Mouse (Mus musculus) myocyte (in vitro differentiated cells): ENCODE results near the gene Fbxo36. TPM values are rescaled to one million over a fixed set of nuclear protein-coding genes. Genes with fewer than 3 reads are reported as not detected.

Experiments
- H3K27me3 ChIP-seq: one replicate; pipeline ENCODE4 v1.6.1; 2011; ENCODE audit not compliant: control insufficient read depth, insufficient read depth, insufficient read length
- H3K36me3 ChIP-seq: one replicate; pipeline ENCODE4 v1.6.1; 2011; ENCODE audit not compliant: control insufficient read depth, insufficient read depth
- H3K4me2 ChIP-seq: one replicate; pipeline ENCODE4 v1.6.1; 2011; ENCODE audit warnings: low read depth, control low read depth
- H3K4me3 ChIP-seq: one replicate; pipeline ENCODE4 v1.5.1; 2011; ENCODE audit warnings: mild to moderate bottlenecking, control low read depth, moderate library complexity
- H3K79me2 ChIP-seq: one replicate; pipeline ENCODE4 v1.6.1; 2011; ENCODE audit not compliant: control insufficient read depth, insufficient read depth
- H3ac ChIP-seq: one replicate; pipeline ENCODE4 v1.6.1; 2011; ENCODE audit not compliant: control insufficient read depth, insufficient read length
- CEBPB ChIP-seq: IDR thresholded peaks from 2 replicates; pipeline ENCODE4 v1.6.1; 2011; ENCODE audit warnings: mild to moderate bottlenecking, moderate library complexity; ENCODE audit not compliant: poor library complexity, insufficient read depth, severe bottlenecking
- E2F4 ChIP-seq: IDR thresholded peaks from one replicate; pipeline ENCODE4 v1.6.1; 2011; ENCODE audit warnings: mild to moderate bottlenecking, control low read depth, moderate library complexity; ENCODE audit not compliant: insufficient read depth
- MAX ChIP-seq: IDR thresholded peaks from one replicate; pipeline ENCODE4 v1.6.1; 2011; ENCODE audit warnings: low read depth, mild to moderate bottlenecking, control low read depth
- MYOD1 ChIP-seq, 3 experiments: IDR thresholded peaks; one replicate each; pipeline ENCODE4 v1.6.1; 2011; ENCODE audit warnings: control low read depth in 2 of 3, low read depth in 2 of 3, mild to moderate bottlenecking in 2 of 3, moderate library complexity in 1 of 3; ENCODE audit not compliant: insufficient read length in 2 of 3, control insufficient read depth in 1 of 3
- MYOG ChIP-seq, 3 experiments: IDR thresholded peaks; one replicate each; pipeline ENCODE4 v1.6.1; 2011; ENCODE audit warnings: control low read depth in 2 of 3, low read depth in 2 of 3, mild to moderate bottlenecking in 2 of 3; ENCODE audit not compliant: insufficient read length in 2 of 3, control insufficient read depth in 1 of 3, insufficient read depth in 1 of 3
- POLR2A ChIP-seq: IDR thresholded peaks from one replicate; pipeline ENCODE4 v1.6.1; 2011; ENCODE audit warnings: low read depth, mild to moderate bottlenecking, control low read depth, moderate library complexity; ENCODE audit not compliant: insufficient read length
- POLR2AphosphoS2 ChIP-seq: IDR thresholded peaks from one replicate; pipeline ENCODE4 v1.6.1; 2011; ENCODE audit warnings: low read depth, control low read depth; ENCODE audit not compliant: insufficient read length
- REST ChIP-seq: IDR thresholded peaks from one replicate; pipeline ENCODE4 v1.6.1; 2011; ENCODE audit warnings: mild to moderate bottlenecking, control low read depth, moderate library complexity; ENCODE audit not compliant: insufficient read depth, insufficient read length
- SRF ChIP-seq: IDR thresholded peaks from one replicate; pipeline ENCODE4 v1.6.1; 2011; ENCODE audit warnings: low read depth; ENCODE audit not compliant: control insufficient read depth, insufficient read length
- TCF12 ChIP-seq: IDR thresholded peaks from one replicate; pipeline ENCODE4 v1.6.1; 2011; ENCODE audit warnings: mild to moderate bottlenecking, control low read depth; ENCODE audit not compliant: poor library complexity, insufficient read depth, severe bottlenecking
- TCF3 ChIP-seq: IDR thresholded peaks from one replicate; pipeline ENCODE4 v1.6.1; 2011; ENCODE audit warnings: low read depth, control low read depth; ENCODE audit not compliant: insufficient read length
- USF1 ChIP-seq: IDR thresholded peaks from one replicate; pipeline ENCODE4 v1.6.1; 2011; ENCODE audit warnings: low read depth, mild to moderate bottlenecking, control low read depth, moderate library complexity
- polyA plus RNA-seq: library from polyadenylated mRNA; unstranded; fragments of >200 nt; fragmentation: generic; extraction: Trizol; gene quantifications from one replicate; pipeline ENCODE4 v1.2.1, GENCODE M21; 2012; ENCODE audit warnings: missing spikeins

The Fbxo36 gene
- polyA plus RNA-seq, 1 experiment = 10.7 TPM

GRCm38 (mm10) chr1:84879571-84880120, 40.0 kb downstream of the Fbxo36 start:
- H3K36me3 ChIP-seq = no peaks in the 10 kb centered on the region
- H3ac ChIP-seq = no peak overlapping the region
- TF ChIP-seq SRF (no peak), REST (no peak), MYOD1 (IDR thresholded peaks at IDR 0.05; ENCODE audit: control insufficient read depth in 1 of 3, insufficient read length in 2 of 3, low read depth in 2 of 3) (no peak), POLR2AphosphoS2 (no peak), MAX (no peak), USF1 (no peak), MYOG (IDR thresholded peaks at IDR 0.05; ENCODE audit: control insufficient read depth in 1 of 3, insufficient read depth in 1 of 3, insufficient read length in 2 of 3, low read depth in 2 of 3) (no peak), TCF12 (no peak), POLR2A (no peak), CEBPB (no peak), TCF3 (no peak), E2F4 (no peak)
- H3K4me2 ChIP-seq = no peak overlapping the region
- H3K4me3 ChIP-seq = no peak overlapping the region
- H3K79me2 ChIP-seq = no peaks in the 10 kb centered on the region
- H3K27me3 ChIP-seq = no peaks in the 10 kb centered on the region

DNA sequence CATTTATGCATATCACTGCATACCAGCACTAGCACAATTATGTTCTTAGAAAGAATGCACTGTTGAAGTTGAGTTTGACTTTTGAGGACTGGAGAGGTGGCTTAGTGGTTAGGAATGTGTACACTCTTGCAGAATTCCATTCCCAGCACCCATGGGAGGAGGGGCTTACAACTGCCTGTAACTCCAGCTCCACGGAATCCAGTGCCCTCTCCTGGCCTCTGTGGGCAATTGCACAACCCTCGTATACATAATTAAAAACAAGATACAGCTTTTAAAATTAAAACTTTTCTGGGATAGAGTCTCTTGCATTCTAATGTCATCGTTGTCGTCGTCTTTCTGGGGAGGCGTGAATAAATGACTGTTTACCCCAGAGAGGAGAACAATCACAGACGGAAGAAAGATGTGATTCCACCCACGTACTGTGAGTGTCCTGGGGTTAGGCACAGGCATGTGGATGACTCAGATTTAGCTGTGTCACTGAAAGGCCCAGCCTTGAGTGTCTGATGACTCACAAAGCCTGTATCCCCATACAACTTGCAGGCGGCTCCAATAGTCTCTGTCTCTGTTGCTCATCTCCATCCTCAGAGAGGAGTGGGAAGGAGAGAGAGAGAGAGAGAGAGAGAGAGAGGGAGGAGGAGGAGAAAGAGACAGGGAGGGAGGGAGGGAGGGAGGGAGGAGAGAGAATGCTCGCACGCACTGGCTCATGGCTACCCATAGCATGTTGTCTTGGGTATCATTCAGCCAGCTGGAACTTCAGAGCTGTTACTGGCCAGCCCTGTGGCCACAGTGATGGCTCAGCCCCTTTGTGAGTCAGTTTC, 41.8 kb downstream of the Fbxo36 start:
- Histone ChIP-seq H3K27me3 (no peaks in the 10 kb centered on the region), H3K36me3 (no peaks in the 10 kb centered on the region), H3K4me3 (no peak overlapping the region), H3ac (no peak overlapping the region), H3K4me2 (peak overlapping the region; percentile 92), H3K79me2 (no peaks in the 10 kb centered on the region)
- peak in 1 of 3 experiments; percentile 22 for TF ChIP-seq MYOD1 (IDR thresholded peaks at IDR 0.05; ENCODE audit: control insufficient read depth in 1 of 3, insufficient read length in 2 of 3, low read depth in 2 of 3)
- TF ChIP-seq MYOG (IDR thresholded peaks at IDR 0.05; ENCODE audit: control insufficient read depth in 1 of 3, insufficient read depth in 1 of 3, insufficient read length in 2 of 3, low read depth in 2 of 3) = no peak
- TF ChIP-seq CEBPB = 0 out of 2 replicates have a peak, but pooled peaks have one; percentile 13
- no peak for TF ChIP-seq POLR2A
- no peak for TF ChIP-seq TCF3
- TF ChIP-seq SRF = no peak
- TF ChIP-seq E2F4 = no peak
- TF ChIP-seq USF1 = no peak
- TF ChIP-seq POLR2AphosphoS2 = no peak
- TF ChIP-seq MAX = no peak
- no peak for TF ChIP-seq REST
- no peak for TF ChIP-seq TCF12

DNA sequence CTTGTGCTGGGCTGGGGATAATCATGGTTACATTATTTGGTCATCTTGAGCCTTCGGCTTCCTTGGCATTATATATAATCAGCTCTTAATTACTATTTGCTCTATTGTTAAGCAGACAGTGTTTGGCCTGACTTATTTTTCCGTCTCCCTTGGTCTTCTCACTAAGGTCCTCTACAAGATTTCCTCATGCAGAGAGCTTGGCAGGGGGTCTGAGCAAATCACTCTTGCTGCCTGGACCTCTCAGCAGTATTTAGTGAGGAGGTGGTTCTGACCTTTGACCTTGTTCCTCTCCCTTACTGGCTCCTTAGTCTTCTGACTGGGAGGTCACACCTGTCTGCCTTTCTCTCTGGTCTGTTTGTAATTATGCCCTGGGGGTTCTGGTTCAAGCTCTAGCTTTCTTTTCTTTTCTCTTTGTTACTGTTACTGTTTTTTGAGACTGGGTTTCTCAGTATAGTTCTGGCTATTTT, 42.5 kb downstream of the Fbxo36 start:
- no peak for TF ChIP-seq SRF
- no peak for TF ChIP-seq MAX
- TF ChIP-seq E2F4 = no peak
- TF ChIP-seq MYOG (IDR thresholded peaks at IDR 0.05; ENCODE audit: control insufficient read depth in 1 of 3, insufficient read depth in 1 of 3, insufficient read length in 2 of 3, low read depth in 2 of 3) = no peak
- no peak for TF ChIP-seq POLR2A
- TF ChIP-seq USF1 = no peak
- H3K27me3 ChIP-seq = no peaks in the 10 kb centered on the region
- no peak overlapping the region for H3ac ChIP-seq
- peak overlapping the region; percentile 92 for H3K4me2 ChIP-seq
- no peaks in the 10 kb centered on the region for H3K79me2 ChIP-seq
- H3K36me3 ChIP-seq = no peaks in the 10 kb centered on the region
- no peak overlapping the region for H3K4me3 ChIP-seq

GRCm38 (mm10) chr1:84882937-84883336, 43.3 kb downstream of the Fbxo36 start:
- no peak overlapping the region for H3ac ChIP-seq
- H3K27me3 ChIP-seq = no peaks in the 10 kb centered on the region
- H3K36me3 ChIP-seq = no peaks in the 10 kb centered on the region
- no peaks in the 10 kb centered on the region for H3K79me2 ChIP-seq
- no peak for TF ChIP-seq SRF
- no peak for TF ChIP-seq POLR2AphosphoS2
- TF ChIP-seq CEBPB = no peak
- TF ChIP-seq E2F4 = no peak
- no peak for TF ChIP-seq MYOG (IDR thresholded peaks at IDR 0.05; ENCODE audit: control insufficient read depth in 1 of 3, insufficient read depth in 1 of 3, insufficient read length in 2 of 3, low read depth in 2 of 3)
- no peak for TF ChIP-seq POLR2A
- no peak for TF ChIP-seq TCF3
- no peak for TF ChIP-seq MAX
- TF ChIP-seq USF1 = no peak
- TF ChIP-seq TCF12 = no peak
- no peak for TF ChIP-seq REST
- TF ChIP-seq MYOD1 (IDR thresholded peaks at IDR 0.05; ENCODE audit: control insufficient read depth in 1 of 3, insufficient read length in 2 of 3, low read depth in 2 of 3) = no peak
- no peak overlapping the region for H3K4me3 ChIP-seq
- peak overlapping the region; percentile 92 for H3K4me2 ChIP-seq
